Mouse (Mus musculus) limb, embryonic 10.5 days (tissue): Measurements from ENCODE around the gene Srpx2. TPM values are rescaled to one million over a fixed set of nuclear protein-coding genes. Genes with fewer than 3 reads are reported as not detected.

ENCODE experiments used
- DNase-seq: peaks from one replicate; pipeline ENCODE4 v3.0.0-alpha.2; 2017; ENCODE audit warnings: low spot score
- H3K27ac ChIP-seq: fragments of 300-500 bp; sonication (generic); 2 replicates; pipeline ENCODE4 v1.5.1; 2016; ENCODE audit warnings: mild to moderate bottlenecking
- H3K27me3 ChIP-seq: fragments of 300-500 bp; sonication (generic); 2 replicates; pipeline ENCODE4 v1.6.1; 2016; ENCODE audit warnings: low read depth, mild to moderate bottlenecking; ENCODE audit not compliant: poor library complexity, severe bottlenecking
- H3K36me3 ChIP-seq: fragments of 300-500 bp; sonication (generic); 2 replicates; pipeline ENCODE4 v1.6.1; 2016; ENCODE audit warnings: mild to moderate bottlenecking, moderate library complexity
- H3K4me1 ChIP-seq: fragments of 300-500 bp; sonication (generic); 2 replicates; pipeline ENCODE4 v1.6.1; 2016
- H3K4me3 ChIP-seq: fragments of 300-500 bp; sonication (generic); 2 replicates; pipeline ENCODE4 v1.5.1; 2016; ENCODE audit warnings: mild to moderate bottlenecking, moderate library complexity
- H3K9me3 ChIP-seq: fragments of 300-500 bp; sonication (generic); replicated peaks from 2 replicates; pipeline ENCODE4 v1.6.1; 2016; ENCODE audit warnings: mild to moderate bottlenecking
- WGBS: fragments of 180-500 bp; shearing (Covaris S2); methylation state at CpG from one replicate; pipeline ENCODE4 v1.1.7; 2016; 5-methylcytosine and 5-hydroxymethylcytosine counted together
- polyA plus RNA-seq: library from polyadenylated mRNA; unstranded; fragments of >200 nt; fragmentation: Nextera tagmentation; extraction: Ambion mirVana; gene quantifications from 2 replicates; pipeline ENCODE4 v1.2.1, GENCODE M21; 2016

The Srpx2 gene
- 0.15 and 0.21 TPM in 2 replicates for polyA plus RNA-seq

- H3K27me3 ChIP-seq, result peaks cover 51% of the 10 kb centered on the region
- DNase-seq, result no peak
- no peaks in the 10 kb centered on the region for H3K36me3 ChIP-seq
- H3K4me3 ChIP-seq, result no peak within 1 kb of the TSS
- 18% methylated on average over 3 of the region's 3 CpGs for WGBS
- no peaks in the 10 kb centered on the region for H3K4me1 ChIP-seq
- H3K9me3 ChIP-seq, result no peaks in the 10 kb centered on the region
- no peak within 1 kb of the TSS for H3K27ac ChIP-seq
These were observed at the start of gene Srpx2 for GRCm38 (mm10) chrX:133908261-133908660. Srpx2 (plus strand) TSS chrX:133908426.

GRCm38 (mm10) chrX:133869743-133870142, 38.5 kb upstream of the Srpx2 start:
- 91% methylated on average over 6 of the region's 6 CpGs for WGBS
- no peak for DNase-seq

GRCm38 (mm10) chrX:133887308-133887707, 20.9 kb upstream of the Srpx2 start:
- no peak overlapping the region for H3K27ac ChIP-seq
- H3K27me3 ChIP-seq, result peaks cover 14% of the 10 kb centered on the region; the same call in 1 of the 2 replicates
- 95% methylated on average over 3 of the region's 3 CpGs for WGBS
- peaks cover 22% of the 10 kb centered on the region for H3K36me3 ChIP-seq
- no peaks in the 10 kb centered on the region for H3K9me3 ChIP-seq
- no peak for DNase-seq
- H3K4me1 ChIP-seq, result no peaks in the 10 kb centered on the region
- H3K4me3 ChIP-seq, result no peak overlapping the region

More at GRCm38 (mm10) chrX:133869743-133870142, 38.5 kb upstream of the Srpx2 start:
- Histone ChIP-seq H3K27ac (no peak overlapping the region), H3K27me3 (peaks cover 37% of the 10 kb centered on the region), H3K4me1 (no peaks in the 10 kb centered on the region), H3K4me3 (no peak overlapping the region), H3K9me3 (no peaks in the 10 kb centered on the region), H3K36me3 (no peaks in the 10 kb centered on the region)

GRCm38 (mm10) chrX:133888111-133888510, 20.1 kb upstream of the Srpx2 start:
- H3K27me3 ChIP-seq, result peaks cover 15% of the 10 kb centered on the region; the same call in 1 of the 2 replicates
- H3K36me3 ChIP-seq, result peaks cover 29% of the 10 kb centered on the region
- no peak overlapping the region for H3K27ac ChIP-seq
- no peak overlapping the region for H3K4me3 ChIP-seq
- H3K9me3 ChIP-seq, result no peaks in the 10 kb centered on the region
- no peak for DNase-seq
- no peaks in the 10 kb centered on the region for H3K4me1 ChIP-seq
- 93% methylated on average over 5 of the region's 5 CpGs for WGBS

GRCm38 (mm10) chrX:133898014-133898542, 10.1 kb upstream of the Srpx2 start, which contains the start of gene Tspan6:
Tspan6 (minus strand) TSS chrX:133898429.
- peak within 1 kb of the TSS; percentile 64 for H3K4me3 ChIP-seq
- H3K4me1 ChIP-seq, result no peaks in the 10 kb centered on the region
- DNase-seq, result peak; percentile 78
- WGBS, result 13% methylated on average over 33 of the region's 33 CpGs
- peak within 1 kb of the TSS; percentile 87 for H3K27ac ChIP-seq
- no peaks in the 10 kb centered on the region for H3K9me3 ChIP-seq
- peaks cover 30% of the 10 kb centered on the region for H3K36me3 ChIP-seq
- peaks cover 25% of the 10 kb centered on the region; the same call in 1 of the 2 replicates for H3K27me3 ChIP-seq

- Histone ChIP-seq H3K27ac (no peak overlapping the region), H3K27me3 (peaks cover 84% of the 10 kb centered on the region)
- no peak for DNase-seq
These were observed 3.3 kb downstream of the Srpx2 start for GRCm38 (mm10) chrX:133911397-133912103.

GRCm38 (mm10) chrX:133913006-133913405, 4.8 kb downstream of the Srpx2 start:
- no peaks in the 10 kb centered on the region for H3K9me3 ChIP-seq
- WGBS, result 83% methylated on average over 3 of the region's 3 CpGs
- peaks cover 91% of the 10 kb centered on the region for H3K27me3 ChIP-seq
- H3K27ac ChIP-seq, result no peak overlapping the region
- H3K36me3 ChIP-seq, result no peaks in the 10 kb centered on the region
- no peak overlapping the region for H3K4me3 ChIP-seq
- H3K4me1 ChIP-seq, result peaks cover 5% of the 10 kb centered on the region; the same call in 1 of the 2 replicates
- no peak for DNase-seq

More at GRCm38 (mm10) chrX:133911397-133912103, 3.3 kb downstream of the Srpx2 start:
- peaks cover 5% of the 10 kb centered on the region; the same call in 1 of the 2 replicates for H3K4me1 ChIP-seq
- no peaks in the 10 kb centered on the region for H3K36me3 ChIP-seq
- H3K4me3 ChIP-seq, result no peak overlapping the region
- no peaks in the 10 kb centered on the region for H3K9me3 ChIP-seq
- WGBS, result 53% methylated on average over 10 of the region's 10 CpGs

- no peak overlapping the region for H3K27ac ChIP-seq
- no peak for DNase-seq
- no peaks in the 10 kb centered on the region for H3K36me3 ChIP-seq
- WGBS, result 41% methylated on average over 7 of the region's 7 CpGs
- peaks cover 5% of the 10 kb centered on the region; the same call in 1 of the 2 replicates for H3K4me1 ChIP-seq
- H3K27me3 ChIP-seq, result peaks cover 97% of the 10 kb centered on the region
- H3K4me3 ChIP-seq, result no peak overlapping the region
- no peaks in the 10 kb centered on the region for H3K9me3 ChIP-seq
These were observed 6.0 kb downstream of the Srpx2 start for GRCm38 (mm10) chrX:133914219-133914618.

GRCm38 (mm10) chrX:133921187-133921586, 13.0 kb downstream of the Srpx2 start:
- no peaks in the 10 kb centered on the region for H3K9me3 ChIP-seq
- no peaks in the 10 kb centered on the region for H3K36me3 ChIP-seq
- H3K4me1 ChIP-seq, result no peaks in the 10 kb centered on the region
- H3K4me3 ChIP-seq, result no peak overlapping the region
- 79% methylated on average over 4 of the region's 4 CpGs for WGBS
- H3K27ac ChIP-seq, result no peak overlapping the region
- no peak for DNase-seq
- H3K27me3 ChIP-seq, result peaks cover 89% of the 10 kb centered on the region

- H3K9me3 ChIP-seq, result no peaks in the 10 kb centered on the region
- no peak overlapping the region for H3K4me3 ChIP-seq
- peaks cover 90% of the 10 kb centered on the region for H3K27me3 ChIP-seq
- no peak overlapping the region for H3K27ac ChIP-seq
- no peaks in the 10 kb centered on the region for H3K4me1 ChIP-seq
- no peak for DNase-seq
- H3K36me3 ChIP-seq, result no peaks in the 10 kb centered on the region
- 84% methylated on average over 5 of the region's 5 CpGs for WGBS
These were observed 18.5 kb downstream of the Srpx2 start for GRCm38 (mm10) chrX:133926760-133927159.

- no peak for DNase-seq
These were observed 23.2 kb downstream of the Srpx2 start for GRCm38 (mm10) chrX:133931302-133932013.

GRCm38 (mm10) chrX:133936605-133937225, 28.5 kb downstream of the Srpx2 start:
- Histone ChIP-seq H3K4me1 (no peaks in the 10 kb centered on the region), H3K27me3 (peaks cover 83% of the 10 kb centered on the region), H3K4me3 (no peak overlapping the region), H3K27ac (no peak overlapping the region), H3K9me3 (no peaks in the 10 kb centered on the region), H3K36me3 (no peaks in the 10 kb centered on the region)
- DNase-seq, result no peak
- 86% methylated on average over 4 of the region's 4 CpGs for WGBS

More at GRCm38 (mm10) chrX:133931302-133932013, 23.2 kb downstream of the Srpx2 start:
- Histone ChIP-seq H3K4me3 (no peak overlapping the region), H3K27me3 (peaks cover 91% of the 10 kb centered on the region), H3K27ac (no peak overlapping the region), H3K9me3 (no peaks in the 10 kb centered on the region), H3K36me3 (no peaks in the 10 kb centered on the region), H3K4me1 (no peaks in the 10 kb centered on the region)
- 58% methylated on average over 12 of the region's 12 CpGs for WGBS
